Mouse (Mus musculus): Measurements from ENCODE around the gene Rorc. TPM values are rescaled to one million over a fixed set of nuclear protein-coding genes. Genes with fewer than 3 reads are reported as not detected.

Gene Rorc
- polyA plus RNA-seq, 1 experiment from 2014 or later = 5.6 TPM

- H3K36me3 ChIP-seq (ENCODE audit: insufficient read depth, low read length) = no peaks in the 10 kb centered on the region
- TF ChIP-seq CTCF (IDR thresholded peaks at IDR 0.05) = no peak
- no peak for TF ChIP-seq EP300 (IDR thresholded peaks at IDR 0.05)
- H3K27ac ChIP-seq (ENCODE audit: low read length) = no peak overlapping the region
- no peak overlapping the region for H3K9ac ChIP-seq (replicated peaks; ENCODE audit: low read depth)
- H3K4me2 ChIP-seq (replicated peaks; ENCODE audit: low read depth, low read length) = no peak overlapping the region
- H3K27me3 ChIP-seq (replicated peaks; ENCODE audit: insufficient read depth, low read length) = no peaks in the 10 kb centered on the region
- WGBS = 50% methylated on average over 5 of the region's 5 CpGs
- H3K4me3 ChIP-seq (ENCODE audit: low read depth, low read length) = no peak overlapping the region
- H3K4me1 ChIP-seq (ENCODE audit: insufficient read depth, low read depth, low read length) = no peaks in the 10 kb centered on the region
- ATAC-seq (no peak), DNase-seq (ENCODE audit: low spot score) (no peak)
- no peaks in the 10 kb centered on the region for H3K9me3 ChIP-seq (ENCODE audit: low read length)
These were observed 27.2 kb downstream of the Rorc start for GRCm38 (mm10) chr3:94399663-94400310.

DNA sequence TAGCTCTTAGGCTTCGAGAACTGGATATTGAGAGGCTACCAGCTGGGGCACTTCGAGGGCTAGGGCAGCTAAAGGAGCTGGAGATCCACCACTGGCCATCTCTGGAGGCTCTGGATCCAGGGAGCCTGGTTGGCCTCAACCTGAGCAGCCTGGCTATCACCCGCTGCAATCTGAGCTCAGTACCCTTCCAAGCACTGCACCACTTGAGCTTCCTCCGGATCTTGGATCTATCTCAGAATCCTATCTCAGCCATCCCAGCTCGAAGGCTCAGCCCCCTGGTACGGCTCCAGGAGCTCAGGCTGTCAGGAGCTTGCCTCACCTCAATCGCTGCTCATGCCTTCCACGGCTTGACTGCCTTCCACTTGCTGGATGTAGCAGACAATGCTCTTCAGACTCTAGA, 29.9 kb downstream of the Rorc start:
- Histone ChIP-seq H3K9me3 (ENCODE audit: low read length) (no peaks in the 10 kb centered on the region), H3K27ac (ENCODE audit: low read length) (no peak overlapping the region), H3K4me3 (ENCODE audit: low read depth, low read length) (no peak overlapping the region), H3K4me1 (ENCODE audit: insufficient read depth, low read depth, low read length) (no peaks in the 10 kb centered on the region), H3K9ac (replicated peaks; ENCODE audit: low read depth) (no peak overlapping the region), H3K36me3 (ENCODE audit: insufficient read depth, low read length) (no peaks in the 10 kb centered on the region), H3K27me3 (replicated peaks; ENCODE audit: insufficient read depth, low read length) (no peaks in the 10 kb centered on the region), H3K4me2 (replicated peaks; ENCODE audit: low read depth, low read length) (no peak overlapping the region)
- DNase-seq (ENCODE audit: low spot score) (no peak), ATAC-seq (no peak)
- TF ChIP-seq EP300 (IDR thresholded peaks at IDR 0.05) (no peak), CTCF (IDR thresholded peaks at IDR 0.05) (no peak)
- 55% methylated on average over 8 of the region's 8 CpGs for WGBS

DNA sequence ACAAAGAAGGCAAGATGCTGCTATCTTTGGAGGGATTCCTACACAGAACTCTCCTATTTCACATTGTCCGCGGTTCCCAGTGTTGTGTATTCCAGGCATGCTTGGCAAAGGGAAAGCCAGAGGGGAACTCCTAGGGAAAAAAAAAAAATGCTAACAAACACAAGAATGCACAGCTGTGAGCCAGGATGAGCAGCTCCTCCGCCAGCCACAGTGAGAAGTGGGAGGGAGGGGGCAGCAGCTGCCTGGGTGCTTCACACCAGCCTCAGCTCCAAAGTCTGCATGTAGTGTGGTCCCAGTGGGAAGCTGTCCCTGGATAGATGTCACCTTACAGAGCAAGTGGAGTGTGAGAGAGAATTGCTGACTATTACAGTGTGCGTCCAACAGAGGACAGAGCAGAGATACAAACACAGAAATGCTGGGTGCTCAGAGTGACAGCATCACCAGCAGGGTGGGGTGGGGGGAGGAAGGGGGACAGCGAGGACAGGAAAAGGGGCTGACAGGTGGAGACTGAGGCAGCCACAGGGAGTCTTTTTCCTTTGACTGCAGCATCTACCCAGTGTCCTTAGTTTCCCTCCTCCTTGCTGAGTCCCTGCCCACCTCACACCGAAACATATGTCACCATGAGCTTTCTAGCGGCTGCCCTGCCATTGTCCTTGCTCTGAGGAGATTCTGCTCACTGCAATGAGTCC, 31.9 kb downstream of the Rorc start:
- Histone ChIP-seq H3K27me3 (replicated peaks; ENCODE audit: insufficient read depth, low read length) (no peaks in the 10 kb centered on the region), H3K27ac (ENCODE audit: low read length) (no peak overlapping the region), H3K4me3 (ENCODE audit: low read depth, low read length) (no peak overlapping the region), H3K4me1 (ENCODE audit: insufficient read depth, low read depth, low read length) (no peaks in the 10 kb centered on the region), H3K9me3 (ENCODE audit: low read length) (no peaks in the 10 kb centered on the region), H3K9ac (replicated peaks; ENCODE audit: low read depth) (no peak overlapping the region), H3K4me2 (replicated peaks; ENCODE audit: low read depth, low read length) (no peak overlapping the region), H3K36me3 (ENCODE audit: insufficient read depth, low read length) (no peaks in the 10 kb centered on the region)
- no peak for ATAC-seq
- DNase-seq (ENCODE audit: low spot score) = no peak
- WGBS = 17% methylated on average over 7 of the region's 7 CpGs
- no peak for TF ChIP-seq EP300 (IDR thresholded peaks at IDR 0.05)

- Histone ChIP-seq H3K9ac (replicated peaks; ENCODE audit: low read depth) (no peak overlapping the region), H3K4me2 (replicated peaks; ENCODE audit: low read depth, low read length) (no peak overlapping the region), H3K27ac (ENCODE audit: low read length) (no peak overlapping the region; the same call in 1 of the 2 replicates), H3K27me3 (replicated peaks; ENCODE audit: insufficient read depth, low read length) (no peaks in the 10 kb centered on the region), H3K4me3 (ENCODE audit: low read depth, low read length) (no peak overlapping the region), H3K9me3 (ENCODE audit: low read length) (no peaks in the 10 kb centered on the region), H3K36me3 (ENCODE audit: insufficient read depth, low read length) (no peaks in the 10 kb centered on the region), H3K4me1 (ENCODE audit: insufficient read depth, low read depth, low read length) (no peaks in the 10 kb centered on the region)
- WGBS = 40% methylated on average over 4 of the region's 4 CpGs
- DNase-seq (ENCODE audit: low spot score) (peak; percentile 89), ATAC-seq (peak; percentile 94)
- peak; percentile 73 for TF ChIP-seq EP300 (IDR thresholded peaks at IDR 0.05)
- TF ChIP-seq CTCF (IDR thresholded peaks at IDR 0.05) = no peak
These were observed 33.0 kb downstream of the Rorc start for GRCm38 (mm10) chr3:94405561-94405960.

DNA sequence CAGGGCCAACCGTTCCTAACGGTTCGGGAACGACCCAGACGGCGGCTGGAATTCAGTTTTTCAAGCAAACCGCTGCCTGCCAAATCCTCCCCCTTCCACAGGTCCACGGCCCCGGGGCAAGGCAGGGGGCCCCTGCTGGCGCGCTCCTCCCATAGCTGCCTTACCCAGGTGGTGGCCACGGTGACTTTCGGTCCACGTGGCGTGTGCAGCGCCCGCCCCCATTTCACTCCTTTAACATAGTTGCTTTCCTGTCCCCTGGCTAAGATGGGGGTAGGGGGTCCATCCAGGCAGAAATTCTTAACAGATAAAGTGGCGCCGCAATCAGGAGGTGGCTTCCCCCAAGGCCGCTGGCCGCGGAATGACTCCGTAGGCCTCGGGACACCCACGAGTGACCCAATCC, 39.9 kb downstream of the Rorc start:
- Histone ChIP-seq H3K9ac (replicated peaks; ENCODE audit: low read depth) (no peak overlapping the region), H3K9me3 (ENCODE audit: low read length) (no peaks in the 10 kb centered on the region), H3K36me3 (ENCODE audit: insufficient read depth, low read length) (no peaks in the 10 kb centered on the region), H3K4me2 (replicated peaks; ENCODE audit: low read depth, low read length) (peak overlapping the region; percentile 76), H3K4me1 (ENCODE audit: insufficient read depth, low read depth, low read length) (peaks cover 11% of the 10 kb centered on the region), H3K4me3 (ENCODE audit: low read depth, low read length) (peak overlapping the region; percentile 33), H3K27ac (ENCODE audit: low read length) (no peak overlapping the region), H3K27me3 (replicated peaks; ENCODE audit: insufficient read depth, low read length) (no peaks in the 10 kb centered on the region)
- peak; percentile 10; the same call in 1 of the 2 replicates for ATAC-seq
- TF ChIP-seq EP300 (IDR thresholded peaks at IDR 0.05) = no peak
- 5% methylated on average over 25 of the region's 25 CpGs for WGBS
- no peak for DNase-seq (ENCODE audit: low spot score)

GRCm38 (mm10) chr3:94413031-94413679, 40.6 kb downstream of the Rorc start, which contains the start of gene Tdrkh:
Gene Tdrkh, plus strand, starts transcription at chr3:94413273.
- Histone ChIP-seq H3K36me3 (ENCODE audit: insufficient read depth, low read length) (no peaks in the 10 kb centered on the region), H3K27me3 (replicated peaks; ENCODE audit: insufficient read depth, low read length) (no peaks in the 10 kb centered on the region), H3K9ac (replicated peaks; ENCODE audit: low read depth) (no peak within 1 kb of the TSS), H3K9me3 (ENCODE audit: low read length) (no peaks in the 10 kb centered on the region), H3K4me1 (ENCODE audit: insufficient read depth, low read depth, low read length) (peaks cover 11% of the 10 kb centered on the region), H3K4me3 (ENCODE audit: low read depth, low read length) (peak within 1 kb of the TSS; percentile 33), H3K27ac (ENCODE audit: low read length) (no peak within 1 kb of the TSS), H3K4me2 (replicated peaks; ENCODE audit: low read depth, low read length) (peak within 1 kb of the TSS; percentile 76)
- ATAC-seq (peak; percentile 99), DNase-seq (ENCODE audit: low spot score) (peak; percentile 98)
- 9% methylated on average over 52 of the region's 52 CpGs for WGBS
- TF ChIP-seq EP300 (IDR thresholded peaks at IDR 0.05) = no peak
- TF ChIP-seq CTCF (IDR thresholded peaks at IDR 0.05) = peak; percentile 48

All from lung, postnatal 0 days (tissue).